Mouse (Mus musculus): Measurements from ENCODE around the gene Fam180a.

Fam180a gene

GRCm38 (mm10) chr6:35309406-35309805, 16.5 kb downstream of the Fam180a start:
- no peak for DNase-seq (ENCODE audit: low spot score)

- no peak for DNase-seq (ENCODE audit: low spot score)
Measured at GRCm38 (mm10) chr6:35308037-35308436, 17.9 kb downstream of the Fam180a start, which contains the start of gene Slc13a4. Slc13a4 (minus strand) TSS chr6:35308131.

- DNase-seq (ENCODE audit: low spot score), result no peak
Measured at GRCm38 (mm10) chr6:35307136-35307535, 18.8 kb downstream of the Fam180a start.

- DNase-seq (ENCODE audit: low spot score), result no peak
Measured at GRCm38 (mm10) chr6:35303355-35303900, 22.5 kb downstream of the Fam180a start.

GRCm38 (mm10) chr6:35302581-35302980, 23.4 kb downstream of the Fam180a start:
- DNase-seq (ENCODE audit: low spot score), result no peak

GRCm38 (mm10) chr6:35298323-35298722, 27.6 kb downstream of the Fam180a start:
- DNase-seq (ENCODE audit: low spot score), result no peak

GRCm38 (mm10) chr6:35297516-35298227, 28.3 kb downstream of the Fam180a start:
- no peak for DNase-seq (ENCODE audit: low spot score)

GRCm38 (mm10) chr6:35297001-35297400, 28.9 kb downstream of the Fam180a start:
- DNase-seq (ENCODE audit: low spot score), result no peak

- DNase-seq (ENCODE audit: low spot score), result no peak
Measured at GRCm38 (mm10) chr6:35294964-35295363, 31.0 kb downstream of the Fam180a start.

- no peak for DNase-seq (ENCODE audit: low spot score)
Measured at GRCm38 (mm10) chr6:35289676-35290075, 36.3 kb downstream of the Fam180a start.

GRCm38 (mm10) chr6:35288920-35289319, 37.0 kb downstream of the Fam180a start:
- DNase-seq (ENCODE audit: low spot score), result peak; percentile 26

GRCm38 (mm10) chr6:35288114-35288761, 37.7 kb downstream of the Fam180a start:
- DNase-seq (ENCODE audit: low spot score), result no peak

GRCm38 (mm10) chr6:35279306-35279705, 46.6 kb downstream of the Fam180a start:
- DNase-seq (ENCODE audit: low spot score), result no peak

GRCm38 (mm10) chr6:35277903-35278587, 47.9 kb downstream of the Fam180a start:
- no peak for DNase-seq (ENCODE audit: low spot score)

GRCm38 (mm10) chr6:35273391-35274082, 52.4 kb downstream of the Fam180a start:
- no peak for DNase-seq (ENCODE audit: low spot score)

GRCm38 (mm10) chr6:35271868-35272765, 53.8 kb downstream of the Fam180a start:
- DNase-seq (ENCODE audit: low spot score), result no peak

GRCm38 (mm10) chr6:35271094-35271855, 54.7 kb downstream of the Fam180a start:
- DNase-seq (ENCODE audit: low spot score), result no peak

- DNase-seq (ENCODE audit: low spot score), result no peak
Measured at GRCm38 (mm10) chr6:35269643-35270042, 56.3 kb downstream of the Fam180a start.

- DNase-seq (ENCODE audit: low spot score), result no peak
Measured at GRCm38 (mm10) chr6:35268711-35269110, 57.2 kb downstream of the Fam180a start.

GRCm38 (mm10) chr6:35265580-35266278, 60.2 kb downstream of the Fam180a start:
- DNase-seq (ENCODE audit: low spot score), result no peak

Data from retina, embryonic 14.5 days (tissue).